Comparison of ENCODE assay signal across 9 mouse cellular contexts in genomic region chr8:70729808-70730475, GRCm38 (mm10). TPM values are rescaled to one million over a fixed set of nuclear protein-coding genes. Genes with fewer than 3 reads are reported as not detected.
A peak's percentile ranks its signal among the peaks of the same experiment; 100 is the strongest.
DNase-seq lines count a peak whose midpoint lies in the region; ATAC-seq and TF ChIP-seq lines count a peak whose summit lies in the region.
"Had no signal": no experiment of that assay in that cellular context is flagged by ENCODE, and none has a peak within 500 bp of the region (broad histone marks: within the 10 kb centered on the region; RNA-seq: fewer than 3 reads in every experiment).

No protein-coding gene starts in this region.

- H3K9me3 ChIP-seq in midbrain, embryonic 12.5 days: no peaks in the 10 kb centered on the region

- peaks cover 67% of the 10 kb centered on the region for H3K27me3 ChIP-seq in midbrain, embryonic 12.5 days

- no peaks in the 10 kb centered on the region for H3K36me3 ChIP-seq in midbrain, embryonic 12.5 days

- H3K4me1 ChIP-seq in midbrain, embryonic 12.5 days: peaks cover 5% of the 10 kb centered on the region; the same call in 1 of the 2 replicates

- no peak for DNase-seq in left cerebral cortex, adult 2 months (ENCODE audit: extremely low spot score in 1 of 2, low spot score in 2 of 2)
- DNase-seq in left cerebral cortex, postnatal 14 days (ENCODE audit: low spot score in 2 of 2): no peak
- DNase-seq in thymus, postnatal 4 days: peak; percentile 63
- no peak for DNase-seq in urinary bladder, postnatal 14 days (ENCODE audit: low spot score)
- DNase-seq in gastrocnemius, adult 8-10 months (ENCODE audit: low spot score in 2 of 2): no peak

- H3K4me3 ChIP-seq in left cerebral cortex, adult 2 months: 0 out of 2 replicates have a peak overlapping the region, but pooled peaks have one; percentile 27
- peak overlapping the region; percentile 23 for H3K4me3 ChIP-seq in midbrain, embryonic 12.5 days

- 4% methylated on average over 34 of the region's 34 CpGs for WGBS in midbrain, embryonic 12.5 days

- H3K4me2 ChIP-seq in midbrain, embryonic 12.5 days (replicated peaks): peak overlapping the region; percentile 42

- no peak overlapping the region for H3K27ac ChIP-seq in left cerebral cortex, adult 2 months
- no peak overlapping the region for H3K27ac ChIP-seq in midbrain, embryonic 12.5 days (replicated peaks)

- peak; percentile 73 for ATAC-seq in common myeloid progenitor, adult 5-6 weeks (replicated peaks; ENCODE audit: low read depth, poor library complexity, severe bottlenecking)
- peak; percentile 77 for ATAC-seq in inflammation-experienced regulatory T-cells, adult 6 months
- no peak for ATAC-seq in midbrain, embryonic 12.5 days (ENCODE audit: low FRiP score, low read depth)

- TF ChIP-seq CTCF in left cerebral cortex, adult 2 months (IDR thresholded peaks at IDR 0.05): peak; percentile 35

- intact Hi-C loops in left cerebral cortex, adult 2 months (cut with DNase I): no loop called here
- intact Hi-C loops in left cerebral cortex, postnatal 14 days (cut with DNase I): no loop called here

- H3K9ac ChIP-seq in midbrain, embryonic 12.5 days (replicated peaks): no peak overlapping the region

RNA-seq across cellular contexts. Expression of gene Pde4c, which starts 6.4 kb away (rescaled TPM):
- total RNA-seq in left cerebral cortex, adult 2 months (2021): 1 to 10 TPM; 1.9 to 3.0 TPM
- total RNA-seq in left cerebral cortex, postnatal 14 days (2021): 1 to 10 TPM; 1.0 to 1.7 TPM
- total RNA-seq in common myeloid progenitor, adult 5-6 weeks (2017): 0.09 TPM in 1 of 2 replicates, not detected in the other
- under 1 TPM; 0.19 to 0.59 (median 0.25) TPM for polyA plus RNA-seq in inflammation-experienced regulatory T-cells, adult 6 months (2017; shearing (Covaris generic))
- polyA plus RNA-seq in midbrain, embryonic 12.5 days (2016; fragmentation: Nextera tagmentation; extraction: Ambion mirVana): 0.15 and 0.39 TPM in 2 replicates
- total RNA-seq in gastrocnemius, adult 8-10 months (2022): 1 to 10 TPM in 2 of 4 experiments, under 1 TPM in 2; 0.65 to 2.3 (median 1.1) TPM

RNA-seq across cellular contexts. Expression of gene Gm3336, which starts 11.6 kb away (rescaled TPM):
- not detected for total RNA-seq in left cerebral cortex, adult 2 months (2021)
- not detected for total RNA-seq in left cerebral cortex, postnatal 14 days (2021)
- total RNA-seq in common myeloid progenitor, adult 5-6 weeks (2017): not detected in 2 replicates
- polyA plus RNA-seq in inflammation-experienced regulatory T-cells, adult 6 months (2017; shearing (Covaris generic)): under 1 TPM in 1 of 3 experiments, not detected in 2; 0.55 TPM
- polyA plus RNA-seq in midbrain, embryonic 12.5 days (2016; fragmentation: Nextera tagmentation; extraction: Ambion mirVana): not detected in 2 replicates
- not detected for total RNA-seq in gastrocnemius, adult 8-10 months (2022)
- polyA plus RNA-seq: cortical plate, adult 2 months had no signal

RNA-seq across cellular contexts. Expression of gene Rab3a, which starts 24.5 kb away (rescaled TPM):
- total RNA-seq in left cerebral cortex, adult 2 months (2021): 100 to 1,000 TPM; 808 to 835 TPM
- total RNA-seq in left cerebral cortex, postnatal 14 days (2021): 100 to 1,000 TPM; 926 to 947 TPM
- 1.5 and 4.2 TPM in 2 replicates for total RNA-seq in common myeloid progenitor, adult 5-6 weeks (2017)
- 1 to 10 TPM; 4.6 to 8.6 (median 7.9) TPM for polyA plus RNA-seq in inflammation-experienced regulatory T-cells, adult 6 months (2017; shearing (Covaris generic))
- 98.9 and 102 TPM in 2 replicates for polyA plus RNA-seq in midbrain, embryonic 12.5 days (2016; fragmentation: Nextera tagmentation; extraction: Ambion mirVana)
- total RNA-seq in gastrocnemius, adult 8-10 months (2022): 10 to 100 TPM; 28.5 to 34.0 (median 32.3) TPM

RNA-seq across cellular contexts. Expression of gene Iqcn, which starts 26.7 kb away (rescaled TPM):
- total RNA-seq in left cerebral cortex, adult 2 months (2021): under 1 TPM; 0.16 to 0.21 TPM
- under 1 TPM in 1 of 2 experiments, not detected in 1; 0.08 TPM for total RNA-seq in left cerebral cortex, postnatal 14 days (2021)
- 0.05 TPM in 1 of 2 replicates, not detected in the other for total RNA-seq in common myeloid progenitor, adult 5-6 weeks (2017)
- polyA plus RNA-seq in inflammation-experienced regulatory T-cells, adult 6 months (2017; shearing (Covaris generic)): not detected
- 0.04 TPM in 1 of 2 replicates, not detected in the other for polyA plus RNA-seq in midbrain, embryonic 12.5 days (2016; fragmentation: Nextera tagmentation; extraction: Ambion mirVana)
- total RNA-seq in gastrocnemius, adult 8-10 months (2022): not detected

RNA-seq across cellular contexts. Expression of gene Mpv17l2, which starts 30.8 kb away (rescaled TPM):
- 10 to 100 TPM; 33.3 to 35.7 TPM for total RNA-seq in left cerebral cortex, adult 2 months (2021)
- 10 to 100 TPM; 36.3 to 36.5 TPM for total RNA-seq in left cerebral cortex, postnatal 14 days (2021)
- total RNA-seq in common myeloid progenitor, adult 5-6 weeks (2017): 10.6 and 11.7 TPM in 2 replicates
- 10 to 100 TPM; 35.5 to 46.1 (median 42.5) TPM for polyA plus RNA-seq in inflammation-experienced regulatory T-cells, adult 6 months (2017; shearing (Covaris generic))
- 35.4 and 37.3 TPM in 2 replicates for polyA plus RNA-seq in midbrain, embryonic 12.5 days (2016; fragmentation: Nextera tagmentation; extraction: Ambion mirVana)
- 10 to 100 TPM; 19.7 to 24.6 (median 22.2) TPM for total RNA-seq in gastrocnemius, adult 8-10 months (2022)

Comparison
In these comparisons a context has a peak if more than half of its experiments do, and no peak if none do; other contexts are left out.
1. RNA of gene Rab3a, which starts 24.5 kb away (total RNA-seq): 926 to 947 TPM in left cerebral cortex, postnatal 14 days and 808 to 835 TPM in left cerebral cortex, adult 2 months; 28.5 to 34.0 TPM in gastrocnemius, adult 8-10 months and 1.5 to 4.2 TPM in common myeloid progenitor, adult 5-6 weeks; every median in the first group is over 10 times any median in the second.